Mouse (Mus musculus): ENCODE data around the gene Rnf157.
A peak's percentile ranks its signal among the peaks of the same experiment; 100 is the strongest.

DNA sequence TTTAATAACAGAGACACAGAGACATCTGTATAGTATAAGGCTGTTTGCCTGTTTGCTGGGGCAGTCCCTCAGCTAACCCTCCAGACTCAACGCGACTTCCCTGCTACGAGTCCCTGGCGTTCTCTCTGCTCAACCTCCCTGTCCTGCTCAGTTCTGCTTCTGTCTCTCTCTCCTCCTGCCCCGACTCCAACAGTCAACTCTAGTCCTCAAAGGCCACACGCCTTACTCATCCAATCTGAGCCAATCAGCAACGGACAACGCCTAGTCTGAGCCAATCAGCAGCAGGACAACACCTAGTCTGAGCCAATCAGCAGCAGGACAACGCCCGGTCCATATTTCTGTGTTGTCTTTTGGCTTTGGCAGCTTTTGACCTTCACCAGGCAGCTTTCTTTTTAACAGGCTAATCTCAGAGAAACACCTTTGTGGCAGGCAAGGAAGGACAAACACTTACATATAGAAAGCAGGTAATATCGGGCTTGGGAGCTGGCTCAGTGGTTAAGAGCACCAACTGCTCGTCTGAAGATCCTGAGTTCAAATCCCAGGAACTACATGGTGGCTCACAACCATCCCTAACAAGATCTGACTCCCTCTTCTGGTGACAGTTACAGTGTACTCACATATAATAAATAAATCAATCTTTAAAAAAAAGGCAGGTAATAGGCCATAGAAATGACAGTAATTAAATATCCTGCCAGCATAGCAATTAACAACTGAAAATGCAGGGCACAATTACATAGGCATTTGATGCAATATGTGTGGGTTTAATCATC is 104.9 kb downstream of the Rnf157 start:
- TF ChIP-seq ZNF384 (IDR thresholded peaks at IDR 0.05; ENCODE audit: low read depth, low read length) = no peak
- TF ChIP-seq MAFK (IDR thresholded peaks at IDR 0.05; ENCODE audit: insufficient read depth, low read depth, low read length) = no peak
- no peak for TF ChIP-seq ZC3H11A (IDR thresholded peaks at IDR 0.05; ENCODE audit: borderline replicate concordance, low read depth, low read length)
- TF ChIP-seq HCFC1 (IDR thresholded peaks at IDR 0.05; ENCODE audit: borderline replicate concordance, insufficient read depth, low read length) = no peak
- peak; percentile 67 for TF ChIP-seq CHD2 (IDR thresholded peaks at IDR 0.05; ENCODE audit: low read depth, low read length)

Data from ES-E14 (cell line).